Mouse (Mus musculus) megakaryocyte, embryonic 14.5 days (primary cell): Measurements from ENCODE around the gene Galnt14.

Experiments used
- FLI1 ChIP-seq: IDR thresholded peaks from 2 replicates; pipeline ENCODE4 v1.6.1; 2012; ENCODE audit warnings: low read length, inconsistent platforms, mixed read lengths
- GATA1 ChIP-seq: IDR thresholded peaks from 3 replicates; pipeline ENCODE4 v1.6.1; 2012; ENCODE audit warnings: mixed read lengths, low read length, inconsistent platforms, borderline replicate concordance

DNA sequence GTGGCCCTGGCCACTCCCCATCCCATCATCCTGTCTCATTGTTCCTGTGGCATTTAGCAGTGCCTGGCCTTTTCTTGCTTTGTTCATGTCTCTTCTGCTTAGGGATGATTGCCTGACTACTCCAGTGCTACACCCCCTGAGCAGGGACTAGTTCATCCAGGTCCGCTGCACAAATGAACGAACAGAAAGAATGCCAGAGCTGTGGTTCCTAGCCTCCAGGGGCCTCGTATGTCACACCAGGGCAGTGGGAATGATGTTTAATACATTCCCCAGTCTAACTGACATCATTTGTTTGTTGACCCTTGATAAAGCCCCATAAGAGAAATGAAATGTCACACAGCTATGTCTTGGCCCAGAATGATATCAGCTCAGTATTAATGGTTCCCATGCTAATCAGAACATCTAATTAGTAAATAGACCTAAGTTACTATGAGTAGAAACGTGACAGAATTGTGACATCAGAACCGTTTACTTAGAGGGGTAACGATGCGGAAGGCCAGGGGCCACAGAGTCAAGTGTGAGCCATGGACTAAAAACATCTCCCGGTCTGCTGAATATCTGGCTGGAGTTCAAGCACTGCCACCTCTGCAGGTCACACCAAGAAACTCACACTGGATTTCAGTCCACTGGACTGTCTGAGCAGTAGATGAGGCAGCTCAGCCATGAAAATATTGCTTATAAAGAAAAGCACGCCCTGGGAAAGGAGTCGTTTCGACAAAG, 76.1 kb downstream of the Galnt14 start:
- TF ChIP-seq GATA1 (no peak), FLI1 (no peak)
